Mouse (Mus musculus) E14TG2a.4 (cell line): ENCODE measurements around the gene Rbm47.

ENCODE experiments used
- H3K27me3 ChIP-seq: 2 replicates; pipeline ENCODE4 v1.6.1; 2014; ENCODE audit warnings: low read length, control low read depth; ENCODE audit not compliant: insufficient read depth
- H3K36me3 ChIP-seq: 2 replicates; pipeline ENCODE4 v1.6.1; 2014; ENCODE audit warnings: low read length, control low read depth; ENCODE audit not compliant: insufficient read depth
- H3K4me1 ChIP-seq: replicated peaks from 2 replicates; pipeline ENCODE4 v1.6.1; 2014; ENCODE audit warnings: low read depth, low read length, control low read depth
- H3K4me3 ChIP-seq: replicated peaks from 2 replicates; pipeline ENCODE4 v1.5.1; 2014; ENCODE audit warnings: mild to moderate bottlenecking, low read length
- H3K9me3 ChIP-seq: 2 replicates; pipeline ENCODE4 v1.6.1; 2014; ENCODE audit warnings: low read length, control low read depth
- CTCF ChIP-seq: conservative IDR thresholded peaks from 2 replicates; pipeline ENCODE4 v1.5.1; 2014; ENCODE audit warnings: low read length
- NANOG ChIP-seq: IDR thresholded peaks from 2 replicates; pipeline ENCODE4 v1.6.1; 2014; ENCODE audit warnings: borderline replicate concordance, low read length, mixed read lengths
- POU5F1 ChIP-seq: IDR thresholded peaks from 2 replicates; pipeline ENCODE4 v1.6.1; 2014; ENCODE audit warnings: low read length, borderline replicate concordance

The Rbm47 gene

DNA sequence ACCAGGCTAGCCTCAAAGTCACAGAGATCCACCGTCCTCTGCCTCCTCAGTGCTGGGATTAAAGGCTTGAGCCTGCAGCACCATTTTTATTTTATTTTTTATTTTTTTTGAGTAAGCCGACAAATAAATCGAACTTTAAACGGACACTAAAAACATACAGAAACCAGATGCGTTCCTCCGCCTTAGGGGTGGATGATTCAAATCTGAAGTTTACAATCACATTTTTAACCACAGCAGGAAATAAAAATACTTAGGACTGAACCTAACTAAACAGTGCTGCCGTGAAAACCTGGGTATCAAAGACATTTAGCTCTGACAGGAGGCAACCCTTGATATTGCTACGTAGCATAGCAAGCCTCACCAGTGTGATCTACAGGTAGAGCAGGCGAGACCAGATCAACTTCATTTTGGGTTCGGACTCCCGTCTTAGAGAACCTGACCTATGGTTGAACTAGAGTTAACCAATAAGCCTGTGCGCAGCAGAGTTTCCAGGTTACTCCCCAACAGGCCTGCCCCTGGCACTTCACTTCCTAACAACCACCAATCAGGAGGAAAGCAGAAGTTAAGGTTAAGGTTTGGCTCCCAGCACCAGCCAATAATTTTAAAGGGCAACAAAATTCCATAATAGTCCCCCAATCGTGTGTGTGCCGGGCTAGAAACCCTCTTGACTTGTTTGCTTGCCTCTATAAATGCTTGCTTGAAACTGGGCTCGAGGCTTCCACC, 164.5 kb downstream of the Rbm47 start:
- no peak for TF ChIP-seq POU5F1
- TF ChIP-seq CTCF: no peak
- TF ChIP-seq NANOG: no peak
- Histone ChIP-seq H3K4me1 (peaks cover 37% of the 10 kb centered on the region), H3K36me3 (no peaks in the 10 kb centered on the region), H3K9me3 (no peaks in the 10 kb centered on the region), H3K4me3 (no peak overlapping the region), H3K27me3 (no peaks in the 10 kb centered on the region)

DNA sequence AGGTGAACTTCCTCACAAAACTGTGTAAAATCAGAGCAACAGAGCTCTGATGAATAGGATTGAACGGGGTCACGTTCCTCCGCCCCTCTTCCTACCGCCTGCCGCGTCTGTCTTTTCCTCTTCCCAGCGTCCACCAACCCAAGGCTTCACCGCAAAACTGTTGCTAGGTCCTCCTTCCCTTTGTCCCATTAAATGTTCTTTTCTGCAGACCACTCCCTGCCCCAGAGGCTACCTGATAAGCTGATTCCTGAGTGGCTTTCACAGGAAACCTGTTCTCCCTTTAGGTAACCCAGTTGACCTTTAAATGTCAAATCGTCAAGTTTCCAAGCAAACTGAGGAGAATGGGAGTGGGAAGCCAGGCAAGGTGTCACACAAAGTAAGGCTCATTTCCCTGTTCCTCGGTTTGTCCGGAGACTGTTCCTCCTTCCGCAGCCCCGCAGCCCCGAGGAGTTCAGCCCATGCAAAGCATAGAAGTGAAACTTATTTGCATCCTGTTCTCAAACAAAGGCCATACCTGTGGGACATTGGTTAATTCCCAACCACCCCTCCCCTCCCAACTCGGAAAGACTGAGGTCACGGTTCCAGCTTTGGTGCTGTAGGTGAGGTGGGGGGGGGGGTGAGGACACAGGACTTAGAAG, 167.8 kb downstream of the Rbm47 start:
- Histone ChIP-seq H3K4me1 (peaks cover 50% of the 10 kb centered on the region), H3K9me3 (no peaks in the 10 kb centered on the region), H3K4me3 (no peak overlapping the region), H3K27me3 (no peaks in the 10 kb centered on the region), H3K36me3 (no peaks in the 10 kb centered on the region)
- TF ChIP-seq POU5F1 (no peak), CTCF (no peak)

DNA sequence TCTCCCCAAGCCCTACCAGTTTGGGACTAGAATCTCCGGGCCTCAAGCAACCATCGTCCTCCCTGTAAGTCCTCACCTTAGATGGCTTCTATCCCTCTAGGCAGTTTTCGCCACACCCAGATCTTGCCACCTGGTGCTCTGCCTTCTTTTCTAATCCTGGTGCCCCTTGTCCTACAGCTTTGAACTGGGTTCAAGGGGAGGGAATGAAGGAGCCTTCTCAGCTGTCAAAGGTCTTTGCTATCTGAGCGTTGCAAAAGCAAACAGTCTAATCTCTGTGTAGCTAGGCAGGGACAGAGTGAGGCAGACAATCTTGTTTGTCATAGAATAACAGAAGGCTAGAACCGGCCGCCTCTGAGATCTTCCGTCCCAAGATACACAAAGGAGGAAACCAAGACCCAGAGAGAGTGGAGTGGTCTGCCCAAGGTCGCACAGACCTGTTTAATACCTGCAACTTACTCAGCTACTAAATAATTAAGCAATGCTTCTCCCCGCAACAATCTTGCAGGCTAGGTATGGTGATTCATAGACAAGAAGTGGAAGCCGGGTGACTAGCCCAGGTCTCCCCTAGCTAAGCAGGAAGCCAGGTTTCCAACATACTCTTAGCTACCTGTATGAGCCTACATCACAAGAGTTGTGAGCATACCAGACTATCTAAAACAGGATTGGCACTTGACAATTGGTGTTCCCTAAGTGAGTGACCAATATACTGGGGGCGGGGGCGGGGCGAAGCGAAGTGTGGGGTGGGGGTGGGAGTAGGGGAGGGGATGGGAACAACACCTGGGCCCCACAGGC, 168.6 kb downstream of the Rbm47 start, which contains the start of gene 9130230L23Rik:
TSS of gene 9130230L23Rik (minus strand) at position 152 of the 792 bp plus-strand sequence.
- TF ChIP-seq CTCF (no peak), POU5F1 (no peak), NANOG (no peak)
- H3K27me3 ChIP-seq: no peaks in the 10 kb centered on the region
- H3K36me3 ChIP-seq: no peaks in the 10 kb centered on the region
- peaks cover 53% of the 10 kb centered on the region for H3K4me1 ChIP-seq
- H3K9me3 ChIP-seq: no peaks in the 10 kb centered on the region
- peak within 1 kb of the TSS; percentile 21 for H3K4me3 ChIP-seq

DNA sequence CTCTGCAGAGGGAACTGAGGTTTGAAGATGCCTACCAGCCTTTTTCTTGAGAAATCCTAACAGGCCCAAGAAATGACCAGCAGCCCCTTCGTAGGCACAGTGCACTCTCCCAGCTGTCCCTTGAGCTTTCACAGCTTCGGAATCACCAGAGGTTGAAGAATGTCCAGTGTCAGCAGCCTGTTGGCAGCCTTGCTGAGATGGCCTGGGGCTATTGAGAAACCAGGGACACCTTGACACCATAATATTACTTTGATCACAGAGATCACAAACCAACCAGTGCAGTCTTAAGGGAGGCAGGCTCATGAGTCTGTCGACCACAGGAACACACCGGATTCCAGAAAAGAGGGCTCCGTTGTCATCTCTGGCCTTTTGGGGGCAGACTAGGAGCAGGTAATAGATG, 171.7 kb downstream of the Rbm47 start:
- Histone ChIP-seq H3K36me3 (no peaks in the 10 kb centered on the region), H3K9me3 (no peaks in the 10 kb centered on the region), H3K4me1 (peaks cover 39% of the 10 kb centered on the region), H3K27me3 (no peaks in the 10 kb centered on the region), H3K4me3 (no peak overlapping the region)
- TF ChIP-seq POU5F1 (no peak), NANOG (no peak), CTCF (no peak)

DNA sequence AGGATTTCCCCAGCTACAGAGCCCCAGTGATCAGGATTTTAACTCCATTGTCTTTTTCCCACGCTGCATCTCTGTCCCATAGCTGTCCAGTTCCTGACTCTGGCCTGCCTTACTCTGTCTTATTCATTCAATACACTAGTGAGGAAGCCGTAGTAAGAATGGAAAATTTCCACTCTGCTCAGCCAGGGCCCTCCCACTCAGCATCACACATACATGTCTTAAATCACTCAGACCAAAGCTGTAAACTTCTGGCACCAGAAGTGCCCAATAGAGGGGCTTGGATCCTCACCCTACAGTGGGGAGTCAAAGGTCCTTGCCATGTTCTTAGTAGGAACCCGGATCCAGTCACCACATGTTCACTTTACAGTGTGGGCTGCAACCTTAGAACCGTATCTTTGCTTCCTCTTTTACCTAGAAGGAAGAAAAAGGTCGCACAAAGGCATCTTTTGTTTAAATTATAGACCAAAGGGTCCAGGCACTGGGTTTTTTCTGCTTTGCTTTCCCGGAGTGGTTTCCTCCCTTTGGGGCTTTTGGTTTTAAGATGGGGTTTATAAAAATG, 172.3 kb downstream of the Rbm47 start:
- H3K9me3 ChIP-seq: no peaks in the 10 kb centered on the region
- TF ChIP-seq POU5F1 (no peak), NANOG (no peak), CTCF (no peak)
- no peak overlapping the region for H3K4me3 ChIP-seq
- H3K36me3 ChIP-seq: no peaks in the 10 kb centered on the region
- peaks cover 41% of the 10 kb centered on the region for H3K4me1 ChIP-seq
- no peaks in the 10 kb centered on the region for H3K27me3 ChIP-seq

DNA sequence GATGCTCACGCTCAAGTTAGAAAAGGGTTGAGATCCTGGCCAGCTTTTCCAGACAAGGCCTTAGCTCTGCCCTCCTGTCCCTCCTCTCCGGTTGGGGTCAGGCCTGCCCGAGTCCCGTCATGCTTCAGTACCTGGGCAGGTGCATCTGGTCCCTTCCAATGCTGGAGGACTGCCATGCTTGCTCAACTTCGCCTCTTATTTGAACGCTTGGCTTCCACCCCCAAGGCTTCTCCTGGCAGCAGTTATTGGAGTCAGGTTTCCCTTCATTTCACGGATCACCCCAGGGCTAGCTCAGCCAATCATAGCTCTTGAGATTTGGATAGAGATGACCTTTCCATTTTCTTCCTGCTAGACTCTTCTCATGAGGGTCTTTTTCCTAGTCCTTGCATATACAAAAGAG, 172.8 kb downstream of the Rbm47 start:
- no peaks in the 10 kb centered on the region for H3K9me3 ChIP-seq
- no peak for TF ChIP-seq POU5F1
- TF ChIP-seq NANOG: no peak
- no peak for TF ChIP-seq CTCF
- no peak overlapping the region for H3K4me3 ChIP-seq
- peaks cover 40% of the 10 kb centered on the region for H3K4me1 ChIP-seq
- no peaks in the 10 kb centered on the region for H3K36me3 ChIP-seq
- H3K27me3 ChIP-seq: no peaks in the 10 kb centered on the region

DNA sequence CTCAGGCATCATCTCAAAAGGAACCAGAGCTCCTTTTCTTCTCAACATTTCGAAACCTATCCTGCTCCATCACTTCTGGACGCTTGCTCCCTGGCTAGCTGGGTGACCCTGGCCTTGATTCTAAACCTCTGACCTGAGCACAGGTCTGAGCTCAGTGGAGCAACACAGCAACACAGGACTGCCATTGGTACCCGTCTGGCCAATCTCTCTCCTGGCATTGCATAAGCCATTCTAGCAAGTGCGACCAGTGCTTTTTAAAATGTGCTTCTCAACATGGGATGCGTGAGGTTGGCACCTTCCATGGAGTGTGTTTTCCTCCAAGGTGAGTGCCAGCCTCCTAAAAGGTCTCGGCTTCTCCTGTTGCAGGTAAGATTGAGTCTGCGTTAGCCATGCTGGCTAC, 173.8 kb downstream of the Rbm47 start:
- Histone ChIP-seq H3K4me1 (peaks cover 40% of the 10 kb centered on the region), H3K36me3 (no peaks in the 10 kb centered on the region), H3K9me3 (no peaks in the 10 kb centered on the region), H3K4me3 (no peak overlapping the region), H3K27me3 (no peaks in the 10 kb centered on the region)
- TF ChIP-seq NANOG: no peak
- TF ChIP-seq CTCF: no peak
- TF ChIP-seq POU5F1: no peak

DNA sequence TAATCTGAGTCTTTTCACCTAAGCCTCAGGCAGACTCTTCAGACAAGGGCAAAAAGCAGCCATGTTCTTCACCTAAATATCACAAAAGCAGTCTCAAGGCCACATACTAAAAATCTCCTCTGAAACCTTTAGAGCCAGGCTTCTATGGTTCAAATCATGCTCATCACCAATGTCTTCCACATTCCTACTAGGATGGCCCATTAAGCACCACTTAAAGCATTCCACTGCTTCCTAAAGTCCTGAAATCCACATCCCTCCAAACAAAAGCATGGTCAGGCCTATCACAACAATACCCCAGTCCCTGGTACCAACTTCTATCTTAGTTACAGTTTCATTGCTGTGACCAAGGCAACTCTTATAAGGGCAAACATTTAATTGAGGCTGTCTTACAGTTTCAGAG, 175.1 kb downstream of the Rbm47 start:
- Histone ChIP-seq H3K27me3 (no peaks in the 10 kb centered on the region), H3K9me3 (no peaks in the 10 kb centered on the region), H3K4me1 (peaks cover 37% of the 10 kb centered on the region), H3K4me3 (no peak overlapping the region), H3K36me3 (no peaks in the 10 kb centered on the region)
- no peak for TF ChIP-seq CTCF
- peak; percentile 83 for TF ChIP-seq NANOG
- no peak for TF ChIP-seq POU5F1
